Mouse (Mus musculus): Measurements from ENCODE around the gene Nol4l. TPM values are rescaled to one million over a fixed set of nuclear protein-coding genes. Genes with fewer than 3 reads are reported as not detected.

Nol4l gene
- total and polyA plus RNA-seq, 3 experiments, result 4.4 to 7.1 TPM; not detected in 1

DNA sequence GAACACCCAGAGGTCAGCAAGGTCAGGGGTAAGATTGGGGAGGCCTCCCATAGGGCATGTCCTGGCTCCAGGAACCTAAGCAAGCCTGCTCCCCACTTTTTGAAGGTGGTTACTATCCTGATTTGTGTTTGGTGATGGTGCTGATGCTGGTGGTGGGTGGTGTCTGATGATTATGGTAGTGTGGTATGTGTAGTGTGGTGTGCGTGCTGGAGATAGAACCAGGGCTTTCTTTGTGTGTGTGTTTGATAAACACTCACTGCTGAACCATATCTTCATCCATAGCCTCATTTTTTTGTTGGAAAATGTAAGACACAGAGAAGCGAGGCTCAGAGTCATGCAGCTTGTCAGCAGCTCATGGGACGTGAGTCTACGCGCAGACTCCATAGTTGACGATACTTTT is 38.8 kb upstream of the Nol4l start:
- Histone ChIP-seq H3K9ac (ENCODE audit: control insufficient read depth, low read depth, low read length, poor library complexity, severe bottlenecking) (peak overlapping the region; percentile 26; the same call in 1 of the 2 replicates), H3K79me2 (ENCODE audit: control insufficient read depth, insufficient read depth, low read length, poor library complexity) (no peaks in the 10 kb centered on the region), H3K4me3 (ENCODE audit: control insufficient read depth in 1 of 2, insufficient read depth in 1 of 2, low read depth in 2 of 2, low read length in 2 of 2) (peak overlapping the region in 1 of 2 experiments; percentile 27; a peak in 2 of 4 replicates), H3K9me3 (replicated peaks; ENCODE audit: insufficient read depth, low read length) (no peaks in the 10 kb centered on the region), H3K27ac (ENCODE audit: control insufficient read depth, low read depth, low read length) (peak overlapping the region; percentile 44), H3K36me3 (ENCODE audit: control insufficient read depth in 1 of 2, insufficient read depth in 2 of 2, low read length in 2 of 2) (peaks cover 0 to 14% of the 10 kb centered on the region in 2 experiments; a peak in 2 of 4 replicates), H3K27me3 (ENCODE audit: control insufficient read depth in 1 of 2, insufficient read depth in 2 of 2, low read length in 2 of 2) (no peaks in the 10 kb centered on the region), H3K4me1 (ENCODE audit: control insufficient read depth in 1 of 2, insufficient read depth in 2 of 2, low read length in 2 of 2) (peaks cover 8 to 30% of the 10 kb centered on the region in 2 experiments)
- TF ChIP-seq EP300 (IDR thresholded peaks at IDR 0.05; ENCODE audit: low read depth in 1 of 2, low read length in 2 of 2) (peak; percentile 57 to 75), GATA1 (IDR thresholded peaks at IDR 0.05; ENCODE audit: low read depth, low read length) (peak; percentile 67), BHLHE40 (IDR thresholded peaks at IDR 0.05; ENCODE audit: borderline replicate concordance, low read depth, low read length) (peak; percentile 28; the same call in 1 of the 2 replicates), ETS1 (IDR thresholded peaks at IDR 0.05; ENCODE audit: low read depth, low read length) (peak; percentile 29; the same call in 1 of the 2 replicates), TAL1 (IDR thresholded peaks at IDR 0.05; ENCODE audit: low read length) (peak; percentile 81), TCF12 (IDR thresholded peaks at IDR 0.05; ENCODE audit: low read depth, low read length) (peak; percentile 78), ELF1 (IDR thresholded peaks at IDR 0.05; ENCODE audit: low read depth, low read length) (no peak), KAT2A (conservative IDR thresholded peaks at IDR 0.05; ENCODE audit: low read depth, low read length) (no peak), TBP (IDR thresholded peaks at IDR 0.05; ENCODE audit: low read depth, low read length) (no peak), ZNF384 (IDR thresholded peaks at IDR 0.05; ENCODE audit: low read depth, low read length) (peak; percentile 63; the same call in 1 of the 2 replicates), RCOR1 (IDR thresholded peaks at IDR 0.05; ENCODE audit: low read depth, low read length) (peak; percentile 66)
- peak; percentile 59 for DNase-seq (ENCODE audit: low read depth, low spot score)

GRCm38 (mm10) chr2:153568013-153568412 is 38.2 kb upstream of the Nol4l start:
- Histone ChIP-seq H3K79me2 (ENCODE audit: control insufficient read depth, insufficient read depth, low read length, poor library complexity) (no peaks in the 10 kb centered on the region), H3K4me3 (ENCODE audit: control insufficient read depth in 1 of 2, insufficient read depth in 1 of 2, low read depth in 2 of 2, low read length in 2 of 2) (no peak overlapping the region), H3K27ac (ENCODE audit: control insufficient read depth, low read depth, low read length) (peak overlapping the region; percentile 32), H3K9me3 (replicated peaks; ENCODE audit: insufficient read depth, low read length) (no peaks in the 10 kb centered on the region), H3K4me1 (ENCODE audit: control insufficient read depth in 1 of 2, insufficient read depth in 2 of 2, low read length in 2 of 2) (peaks cover 8 to 25% of the 10 kb centered on the region in 2 experiments), H3K36me3 (ENCODE audit: control insufficient read depth in 1 of 2, insufficient read depth in 2 of 2, low read length in 2 of 2) (peaks cover 0 to 10% of the 10 kb centered on the region in 2 experiments; a peak in 2 of 4 replicates), H3K27me3 (ENCODE audit: control insufficient read depth in 1 of 2, insufficient read depth in 2 of 2, low read length in 2 of 2) (no peaks in the 10 kb centered on the region), H3K9ac (ENCODE audit: control insufficient read depth, low read depth, low read length, poor library complexity, severe bottlenecking) (no peak overlapping the region)
- TF ChIP-seq E2F4 (IDR thresholded peaks at IDR 0.05; ENCODE audit: borderline replicate concordance, low read depth, low read length), result no peak
- TF ChIP-seq USF1 (IDR thresholded peaks at IDR 0.05; ENCODE audit: low read depth, low read length), result no peak
- 0 out of 2 replicates have a peak, but pooled peaks have one; percentile 48 for TF ChIP-seq TBP (IDR thresholded peaks at IDR 0.05; ENCODE audit: low read depth, low read length)
- peak; percentile 30; the same call in 1 of the 2 replicates for TF ChIP-seq GATA1 (IDR thresholded peaks at IDR 0.05; ENCODE audit: low read depth, low read length)
- TF ChIP-seq TCF12 (IDR thresholded peaks at IDR 0.05; ENCODE audit: low read depth, low read length), result 0 out of 2 replicates have a peak, but pooled peaks have one; percentile 16
- TF ChIP-seq EP300 (IDR thresholded peaks at IDR 0.05; ENCODE audit: low read depth in 1 of 2, low read length in 2 of 2), result peak; percentile 14 to 43; a peak in 2 of 4 replicates
- TF ChIP-seq ETS1 (IDR thresholded peaks at IDR 0.05; ENCODE audit: low read depth, low read length), result peak; percentile 38; the same call in 1 of the 2 replicates
- peak; percentile 64 for DNase-seq (ENCODE audit: low read depth, low spot score)

Data from MEL (cell line).